ENCODE assay signal across 17 mouse cellular contexts in the genomic region with DNA sequence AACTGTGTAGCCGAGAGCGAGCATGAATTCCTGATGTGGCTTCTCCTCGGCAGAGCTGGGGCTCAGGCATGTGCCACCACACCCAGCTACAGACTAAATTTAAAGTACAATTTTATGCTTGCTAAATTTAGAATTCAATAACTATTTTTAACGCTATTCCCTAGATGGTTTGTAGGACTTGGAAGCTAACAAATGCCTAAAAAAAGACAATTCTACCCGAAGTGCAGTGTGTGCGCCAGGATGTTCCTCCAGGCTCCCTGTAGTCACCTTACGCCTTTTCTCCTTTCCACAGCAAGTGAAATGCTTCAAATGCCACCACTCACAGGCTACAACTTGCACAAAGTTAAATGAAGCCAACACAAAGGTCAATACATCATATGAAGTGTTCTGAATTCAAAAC. TPM values are rescaled to one million over a fixed set of nuclear protein-coding genes. Genes with fewer than 3 reads are reported as not detected.
DNase-seq lines count a peak whose midpoint lies in the region; ATAC-seq and TF ChIP-seq lines count a peak whose summit lies in the region.
"Had no signal": no experiment of that assay in that cellular context is flagged by ENCODE, and none has a peak within 500 bp of the region (broad histone marks: within the 10 kb centered on the region; RNA-seq: fewer than 3 reads in every experiment).

No protein-coding gene starts in this region.

- 0 out of 2 replicates have a peak overlapping the region, but pooled peaks have one; percentile 12 for H3K4me2 ChIP-seq in heart, embryonic 14.5 days (ENCODE audit: low read length)
- no peak overlapping the region for H3K4me2 ChIP-seq in embryonic facial prominence, embryonic 14.5 days (ENCODE audit: low read depth, low read length)
- no peak overlapping the region for H3K4me2 ChIP-seq in heart, embryonic 15.5 days
- H3K4me2 ChIP-seq: embryonic facial prominence, embryonic 12.5 days; hindbrain, embryonic 14.5 days had no signal

- no peaks in the 10 kb centered on the region for H3K9me3 ChIP-seq in heart, embryonic 14.5 days (ENCODE audit: control insufficient read depth, low read length)
- H3K9me3 ChIP-seq in embryonic facial prominence, embryonic 14.5 days (ENCODE audit: control insufficient read depth, low read length), result no peaks in the 10 kb centered on the region
- no peaks in the 10 kb centered on the region for H3K9me3 ChIP-seq in heart, embryonic 15.5 days (replicated peaks)
- H3K9me3 ChIP-seq: embryonic facial prominence, embryonic 12.5 days had no signal

- no peak for DNase-seq in gastrocnemius, adult 2 months
- DNase-seq in gastrocnemius, postnatal 14 days, result no peak
- no peak for DNase-seq in heart, adult 8-10 months (ENCODE audit: low spot score)
- no peak for DNase-seq in embryonic facial prominence, embryonic 14.5 days (ENCODE audit: low spot score)
- no peak for DNase-seq in thymus, postnatal 36 days
- no peak for DNase-seq in urinary bladder, adult 2 months (ENCODE audit: low spot score)
- DNase-seq: adrenal gland, adult 2 months; cerebellum, adult 11-12 months; cerebellum, postnatal 14 days; gastrocnemius, postnatal 25 days; kidney, adult 2 months; kidney, postnatal 10 days; lung, postnatal 4 days had no signal

- H3K4me3 ChIP-seq in gastrocnemius, adult 2 months, result no peak overlapping the region
- H3K4me3 ChIP-seq in heart, embryonic 14.5 days (ENCODE audit: control insufficient read depth in 1 of 2, insufficient read depth in 1 of 2, low read depth in 1 of 2, low read length in 2 of 2), result no peak overlapping the region
- no peak overlapping the region for H3K4me3 ChIP-seq in embryonic facial prominence, embryonic 14.5 days (ENCODE audit: low read depth, low read length)
- no peak overlapping the region for H3K4me3 ChIP-seq in heart, embryonic 15.5 days
- H3K4me3 ChIP-seq: embryonic facial prominence, embryonic 12.5 days had no signal

- no peaks in the 10 kb centered on the region for H3K27me3 ChIP-seq in heart, embryonic 14.5 days (ENCODE audit: control insufficient read depth, insufficient read depth, low read length)
- no peaks in the 10 kb centered on the region for H3K27me3 ChIP-seq in embryonic facial prominence, embryonic 14.5 days (replicated peaks; ENCODE audit: control insufficient read depth, insufficient read depth, low read length)
- no peaks in the 10 kb centered on the region for H3K27me3 ChIP-seq in heart, embryonic 15.5 days
- H3K27me3 ChIP-seq: embryonic facial prominence, embryonic 12.5 days had no signal

- ATAC-seq in heart, embryonic 14.5 days (ENCODE audit: insufficient number of reproducible peaks, insufficient read depth, low FRiP score, low read depth), result no peak
- no peak for ATAC-seq in embryonic facial prominence, embryonic 14.5 days (ENCODE audit: low read depth)
- 0 out of 2 replicates have a peak, but pooled peaks have one; percentile 19 for ATAC-seq in heart, embryonic 15.5 days (replicated peaks; ENCODE audit: insufficient number of reproducible peaks, insufficient read depth, low FRiP score, low read depth)

- H3K4me1 ChIP-seq in heart, embryonic 14.5 days (ENCODE audit: control insufficient read depth in 2 of 2, insufficient read depth in 2 of 2, low read length in 2 of 2), result peaks cover 28 to 50% of the 10 kb centered on the region in 2 experiments
- peaks cover 23% of the 10 kb centered on the region for H3K4me1 ChIP-seq in embryonic facial prominence, embryonic 14.5 days (ENCODE audit: control insufficient read depth, insufficient read depth, low read length)
- H3K4me1 ChIP-seq in heart, embryonic 15.5 days (replicated peaks), result peaks cover 47% of the 10 kb centered on the region

- peaks cover 88% of the 10 kb centered on the region for H3K36me3 ChIP-seq in heart, embryonic 14.5 days (ENCODE audit: control insufficient read depth, insufficient read depth, low read length)
- peaks cover 75% of the 10 kb centered on the region for H3K36me3 ChIP-seq in embryonic facial prominence, embryonic 14.5 days (ENCODE audit: control insufficient read depth, insufficient read depth, low read length)
- H3K36me3 ChIP-seq in heart, embryonic 15.5 days, result peaks cover 63% of the 10 kb centered on the region

- peak overlapping the region; percentile 57; the same call in 1 of the 2 replicates for H3K9ac ChIP-seq in heart, embryonic 14.5 days (ENCODE audit: low read length)
- H3K9ac ChIP-seq in embryonic facial prominence, embryonic 14.5 days (ENCODE audit: low read depth, low read length), result peak overlapping the region; percentile 22; the same call in 1 of the 2 replicates
- no peak overlapping the region for H3K9ac ChIP-seq in heart, embryonic 15.5 days
- H3K9ac ChIP-seq: embryonic facial prominence, embryonic 12.5 days; hindbrain, embryonic 14.5 days had no signal

- 29% methylated on average over 7 of the region's 7 CpGs for WGBS in heart, embryonic 14.5 days
- 59% methylated on average over 7 of the region's 7 CpGs for WGBS in embryonic facial prominence, embryonic 14.5 days
- WGBS in heart, embryonic 15.5 days, result 41% methylated on average over 7 of the region's 7 CpGs

- intact Hi-C loops in gastrocnemius, adult 2 months (cut with DNase I), result no loop called here
- intact Hi-C loops in gastrocnemius, postnatal 14 days (cut with DNase I; ENCODE audit: low total_unique reads), result no loop called here

- H3K27ac ChIP-seq in gastrocnemius, adult 2 months, result peak overlapping the region; percentile 44; the same call in 1 of the 2 replicates
- peak overlapping the region; percentile 76 to 84 for H3K27ac ChIP-seq in heart, embryonic 14.5 days (replicated peaks in 1 of 2; ENCODE audit: control insufficient read depth in 1 of 2, insufficient read depth in 1 of 2, low read depth in 2 of 2, low read length in 2 of 2)
- peak overlapping the region; percentile 28; the same call in 1 of the 2 replicates for H3K27ac ChIP-seq in embryonic facial prominence, embryonic 14.5 days (replicated peaks; ENCODE audit: low read depth, low read length)
- peak overlapping the region; percentile 76 for H3K27ac ChIP-seq in heart, embryonic 15.5 days
- H3K27ac ChIP-seq: embryonic facial prominence, embryonic 12.5 days; hindbrain, embryonic 14.5 days had no signal

- no peak for TF ChIP-seq CTCF in gastrocnemius, adult 2 months (IDR thresholded peaks at IDR 0.05)

RNA-seq across cellular contexts. Expression of gene Crtc3, which starts 58.7 kb away (rescaled TPM):
- total RNA-seq in gastrocnemius, adult 2 months (2021), result 10 to 100 TPM; 12.0 to 13.1 TPM
- total RNA-seq in gastrocnemius, postnatal 14 days (2021), result 10 to 100 TPM; 14.7 to 15.3 TPM
- 16.2 and 18.5 TPM in 2 replicates for polyA plus RNA-seq in heart, embryonic 14.5 days (2014; fragmentation: Nextera tagmentation; extraction: Ambion mirVana)
- total RNA-seq in heart, adult 8-10 months (2022), result 10 to 100 TPM; 10.7 to 12.1 (median 11.7) TPM
- 21.6 and 22.9 TPM in 2 replicates for polyA plus RNA-seq in embryonic facial prominence, embryonic 14.5 days (2014; fragmentation: Nextera tagmentation; extraction: Ambion mirVana)
- polyA plus RNA-seq in heart, embryonic 15.5 days (2015; fragmentation: Nextera tagmentation; extraction: Ambion mirVana), result 16.9 and 21.7 TPM in 2 replicates
- 12.0 and 16.4 TPM in 2 replicates for polyA plus RNA-seq in urinary bladder, adult 2 months (2012; rRNA removed)

Comparison
In these comparisons a context has a peak if more than half of its experiments do, and no peak if none do; other contexts are left out.
1. H3K27ac ChIP-seq: peak in every context shown above with its lines; median percentile 80 in heart, embryonic 14.5 days; 76 in heart, embryonic 15.5 days; 44 in gastrocnemius, adult 2 months; 28 in embryonic facial prominence, embryonic 14.5 days.